Mouse (Mus musculus): ENCODE results near the gene Tubg1.

Tubg1 gene

DNA sequence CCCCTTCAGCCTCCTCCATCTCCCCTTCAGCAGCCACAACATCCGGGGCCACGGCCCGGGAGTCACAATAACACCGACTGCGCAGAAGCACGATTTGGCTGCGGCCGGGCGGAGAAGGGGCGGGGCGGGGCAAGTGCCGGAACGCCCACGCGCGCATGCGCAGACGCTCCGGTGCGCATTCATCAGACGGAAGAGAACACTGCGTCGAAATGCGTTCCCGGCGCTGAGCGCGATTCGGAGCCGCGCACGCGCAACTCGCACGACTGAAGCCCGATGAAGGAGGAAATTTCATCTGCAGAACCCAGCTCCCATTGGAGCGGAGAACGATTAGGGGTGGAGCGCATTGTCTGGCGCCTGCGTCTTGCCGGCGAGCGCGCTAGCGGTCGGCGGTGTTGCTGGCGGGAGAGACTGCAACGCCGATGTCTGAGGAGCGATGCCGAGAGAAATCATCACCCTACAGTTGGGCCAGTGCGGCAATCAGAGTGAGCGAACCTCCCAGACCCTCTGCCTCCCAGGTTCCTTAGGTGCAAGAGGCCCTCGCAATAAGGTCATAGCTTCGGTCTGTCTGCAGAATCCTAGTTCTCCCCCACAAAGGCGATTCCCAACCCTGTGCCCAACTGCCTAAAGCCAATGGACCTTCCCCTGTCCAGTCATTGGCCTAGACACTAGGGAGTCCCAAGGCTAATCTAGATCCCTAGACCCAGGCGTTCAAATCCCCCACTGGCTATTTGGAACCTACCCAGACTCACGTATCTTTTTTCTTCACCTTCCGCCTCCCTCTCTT lies at the start of gene Tubg1, which contains the start of gene Retreg3:
Tubg1 (plus strand) TSS at position 178 of the 784 bp plus-strand sequence.
Retreg3 (minus strand) TSS at position 133 of the 784 bp plus-strand sequence.
- peak; percentile 98 for DNase-seq (ENCODE audit: low read depth, low spot score)

GRCm38 (mm10) chr11:101070189-101070527 lies 49.6 kb upstream of the Tubg1 start:
- no peak for DNase-seq (ENCODE audit: low read depth, low spot score)

DNA sequence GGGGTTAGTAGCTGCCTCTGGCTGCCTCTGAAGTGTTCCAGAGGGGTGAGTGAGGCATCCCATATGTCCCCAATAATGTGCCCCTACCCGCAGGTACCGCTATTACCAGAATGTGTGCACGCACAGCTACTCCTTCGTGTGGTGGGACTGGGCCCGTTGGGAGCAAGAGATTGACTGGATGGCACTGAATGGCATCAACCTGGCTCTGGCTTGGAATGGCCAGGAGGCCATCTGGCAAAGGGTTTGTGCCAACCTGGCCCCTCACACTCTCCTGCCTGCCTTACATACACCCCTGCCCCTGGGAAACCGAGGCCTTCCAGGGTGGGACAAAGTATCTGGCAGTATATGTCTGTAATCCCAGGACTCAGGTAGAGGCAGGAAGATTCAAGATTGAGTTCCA lies 48.8 kb upstream of the Tubg1 start:
- no peak for DNase-seq (ENCODE audit: low read depth, low spot score)

GRCm38 (mm10) chr11:101071810-101072428 lies 47.8 kb upstream of the Tubg1 start:
- no peak for DNase-seq (ENCODE audit: low read depth, low spot score)

- DNase-seq (ENCODE audit: low read depth, low spot score): no peak
Observed at GRCm38 (mm10) chr11:101078121-101078520, 41.6 kb upstream of the Tubg1 start, which contains the start of gene Hsd17b1. TSS of gene Hsd17b1 (plus strand) at chr11:101078411.

GRCm38 (mm10) chr11:101079746-101080145 lies 40.0 kb upstream of the Tubg1 start:
- no peak for DNase-seq (ENCODE audit: low read depth, low spot score)

GRCm38 (mm10) chr11:101080421-101080820 lies 39.3 kb upstream of the Tubg1 start:
- no peak for DNase-seq (ENCODE audit: low read depth, low spot score)

- no peak for DNase-seq (ENCODE audit: low read depth, low spot score)
Observed at GRCm38 (mm10) chr11:101081659-101082058, 38.1 kb upstream of the Tubg1 start.

GRCm38 (mm10) chr11:101082208-101083082 lies 37.3 kb upstream of the Tubg1 start, which contains the start of gene Coasy:
TSS of gene Coasy (plus strand) at chr11:101082565.
- DNase-seq (ENCODE audit: low read depth, low spot score): peak; percentile 95

- DNase-seq (ENCODE audit: low read depth, low spot score): no peak
Observed at GRCm38 (mm10) chr11:101083083-101083697, 36.5 kb upstream of the Tubg1 start.

- DNase-seq (ENCODE audit: low read depth, low spot score): no peak
Observed at GRCm38 (mm10) chr11:101084246-101084645, 35.5 kb upstream of the Tubg1 start.

GRCm38 (mm10) chr11:101084811-101085210 lies 34.9 kb upstream of the Tubg1 start:
- DNase-seq (ENCODE audit: low read depth, low spot score): no peak

- no peak for DNase-seq (ENCODE audit: low read depth, low spot score)
Observed at GRCm38 (mm10) chr11:101085617-101086322, 34.0 kb upstream of the Tubg1 start.

DNA sequence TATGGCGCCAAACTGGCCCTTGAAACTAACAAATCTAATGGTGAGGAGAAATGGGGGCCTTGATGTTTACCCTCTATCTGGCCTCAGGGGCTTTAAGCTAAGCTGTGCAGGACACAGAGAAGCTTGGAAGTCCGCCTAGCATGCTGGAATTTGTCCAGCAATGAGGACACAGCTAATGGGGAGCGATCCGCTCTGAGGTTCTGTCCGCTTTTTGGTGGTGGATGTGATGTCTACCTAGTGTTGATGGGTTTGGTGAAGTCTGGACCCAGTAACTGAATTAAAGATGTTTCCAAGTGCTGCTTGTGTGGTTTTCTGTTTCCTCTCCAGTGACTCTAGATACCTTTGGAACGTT lies 33.4 kb upstream of the Tubg1 start:
- DNase-seq (ENCODE audit: low read depth, low spot score): no peak

GRCm38 (mm10) chr11:101086756-101087681 lies 32.7 kb upstream of the Tubg1 start, which contains the start of gene Mlx:
TSS of gene Mlx (plus strand) at chr11:101087277.
- DNase-seq (ENCODE audit: low read depth, low spot score): peak; percentile 94

DNA sequence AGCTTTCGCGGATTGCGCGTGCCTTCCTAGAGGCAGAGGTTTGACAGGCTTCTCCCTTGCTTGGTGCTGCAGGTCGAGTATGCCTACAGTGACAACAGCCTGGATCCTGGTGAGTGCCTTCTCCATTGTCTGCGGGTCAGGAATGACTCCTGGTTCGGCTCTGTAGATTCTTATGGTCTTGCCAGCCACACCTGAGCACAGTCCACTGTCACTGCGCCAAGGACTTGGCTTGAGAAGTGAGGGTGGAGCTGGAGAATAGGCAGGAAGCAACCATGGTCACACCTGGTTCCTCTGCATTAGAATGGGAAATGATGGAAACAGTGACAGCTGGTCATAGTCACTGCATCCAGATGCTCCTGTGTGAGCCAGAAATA lies 32.1 kb upstream of the Tubg1 start:
- no peak for DNase-seq (ENCODE audit: low read depth, low spot score)

DNA sequence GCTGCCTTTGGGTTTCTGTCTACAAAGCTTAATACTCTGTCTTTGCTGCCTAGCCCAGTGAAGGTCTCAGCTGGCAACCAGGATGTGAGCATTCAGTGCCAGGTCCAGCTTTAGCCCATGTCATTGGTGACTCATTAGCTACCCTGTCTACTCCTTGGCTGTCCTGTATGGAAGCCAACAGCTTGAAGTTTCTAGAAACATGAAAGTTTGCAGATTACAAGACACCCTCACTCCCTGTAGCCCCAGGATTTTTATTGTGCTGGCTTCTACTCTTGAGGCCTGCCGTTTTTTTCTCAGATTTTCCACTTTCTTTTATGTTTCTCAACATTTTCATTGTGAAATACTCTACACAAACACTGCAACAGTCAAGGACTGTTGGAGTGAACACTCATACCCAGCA lies 29.8 kb upstream of the Tubg1 start:
- no peak for DNase-seq (ENCODE audit: low read depth, low spot score)

- DNase-seq (ENCODE audit: low read depth, low spot score): no peak
Observed at GRCm38 (mm10) chr11:101094930-101095313, 24.8 kb upstream of the Tubg1 start.

DNA sequence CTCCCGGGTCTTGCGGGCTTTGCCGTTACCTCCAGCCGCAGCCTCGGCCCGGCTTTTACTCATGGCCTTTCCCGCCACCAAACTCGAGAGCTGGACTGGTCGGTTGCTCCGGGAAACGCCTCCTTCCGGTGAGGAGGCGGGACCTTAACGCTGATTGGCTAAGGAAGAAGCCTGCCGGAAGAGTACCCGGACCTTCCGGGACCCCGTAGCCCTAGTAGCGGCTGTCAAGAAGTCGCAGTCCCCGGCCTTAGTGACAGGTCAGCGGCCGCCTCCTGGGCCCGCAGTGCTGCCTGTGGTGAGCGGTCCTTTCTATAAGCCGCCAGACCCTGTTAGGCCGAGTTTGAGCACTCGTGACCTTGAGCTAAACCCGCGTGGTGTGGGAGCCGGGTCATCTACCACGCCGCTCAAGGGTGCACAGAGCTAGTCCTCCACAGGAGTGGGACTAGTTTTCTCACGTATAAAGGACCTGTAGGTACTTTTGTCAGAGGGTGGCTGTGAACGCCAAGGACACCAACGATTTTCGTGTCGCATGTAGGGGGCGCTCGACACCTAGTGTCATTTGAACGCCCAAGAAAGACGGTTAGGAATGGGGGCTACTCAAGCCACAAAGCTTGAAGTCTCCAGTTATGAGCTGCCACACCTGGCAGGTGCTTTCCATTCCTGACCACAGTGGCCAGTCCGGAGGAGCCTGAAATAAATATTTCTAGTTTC lies 24.3 kb upstream of the Tubg1 start, which contains the start of gene Psmc3ip:
Psmc3ip (minus strand) TSS at position 123 of the 711 bp plus-strand sequence.
- peak; percentile 91 for DNase-seq (ENCODE audit: low read depth, low spot score)
